Mouse (Mus musculus): ENCODE measurements around the gene Olfr872. TPM values are rescaled to one million over a fixed set of nuclear protein-coding genes. Genes with fewer than 3 reads are reported as not detected.
"Not testable (repeated sequence)": the region's sequence is repeated elsewhere in the genome, so short reads cannot be mapped to it uniquely, and the experiment has no call there.

The Olfr872 gene
- not detected in 2 replicates for total RNA-seq (2014; fragmentation: Nextera tagmentation)
- not detected in 2 replicates for total RNA-seq (2017)

DNA sequence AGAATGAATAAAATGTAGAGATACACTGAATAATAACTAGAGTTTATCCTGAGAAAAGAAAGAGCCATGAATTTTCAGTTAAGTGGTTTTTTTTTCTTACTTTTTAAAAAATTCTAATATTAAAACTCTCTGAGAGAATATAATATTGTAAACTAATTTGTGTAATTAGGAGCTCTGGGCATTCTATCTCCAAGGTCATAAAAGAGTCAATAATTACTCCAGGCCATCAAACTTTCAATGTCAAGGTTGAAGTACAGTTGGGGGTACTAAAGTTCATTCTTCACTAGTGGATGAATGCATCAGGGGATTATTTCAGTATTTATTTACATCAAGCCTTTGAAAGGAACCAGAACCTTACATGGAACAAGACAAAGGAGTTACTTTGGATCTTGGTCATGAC, at the start of gene Olfr872:
TSS of gene Olfr872 (plus strand) at position 301 of the 400 bp plus-strand sequence.
- no peak for ATAC-seq (replicated peaks; ENCODE audit: low FRiP score, low TSS enrichment, poor library complexity, severe bottlenecking)

DNA sequence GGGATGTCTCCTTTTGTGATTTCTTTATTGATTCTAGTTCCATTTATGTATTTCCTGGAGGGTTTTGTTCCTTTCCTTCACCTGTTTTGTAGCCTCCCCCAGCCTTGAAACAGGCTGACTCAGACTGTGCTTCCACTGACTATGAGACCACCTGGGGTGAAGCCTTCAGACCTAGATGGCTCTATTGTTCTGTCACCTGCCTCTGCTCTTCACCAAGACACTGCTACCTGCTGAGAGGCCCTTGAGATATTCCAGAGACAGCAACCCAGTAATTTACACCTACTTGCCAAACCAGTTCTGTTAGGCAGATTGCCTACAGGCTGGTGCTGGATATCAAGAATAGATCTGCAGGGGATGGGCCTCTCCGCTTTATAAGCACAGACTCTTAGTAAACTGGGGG, 34.8 kb upstream of the Olfr872 start:
- no peak for ATAC-seq (replicated peaks; ENCODE audit: low FRiP score, low TSS enrichment, poor library complexity, severe bottlenecking)

DNA sequence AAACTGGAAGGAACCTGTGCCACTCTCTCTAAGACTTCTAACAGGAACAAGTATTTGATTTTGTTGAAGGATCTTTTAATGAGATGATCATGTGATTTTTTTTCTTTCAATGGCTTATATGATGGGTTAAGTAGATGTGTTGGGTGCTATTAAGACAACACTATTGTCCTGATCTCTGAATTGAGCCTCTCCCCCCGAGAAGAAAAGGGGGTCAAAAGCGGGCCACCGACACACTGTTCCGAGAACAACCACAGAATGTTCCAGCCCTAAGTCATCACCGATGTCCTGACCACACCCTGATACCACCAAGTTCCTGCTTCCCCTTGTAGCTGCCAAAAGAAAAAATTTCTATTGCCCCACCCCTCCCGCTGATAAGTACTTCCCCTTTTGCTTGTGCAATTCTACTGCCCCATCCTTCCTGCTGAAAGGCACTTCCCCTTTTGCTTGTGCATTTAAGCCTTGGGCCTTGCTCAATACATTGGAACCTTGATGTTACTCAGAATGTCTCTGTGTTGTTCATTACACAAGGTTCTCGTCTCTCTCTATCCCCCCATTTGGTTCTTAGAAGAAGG, 33.4 kb upstream of the Olfr872 start:
- ATAC-seq (replicated peaks; ENCODE audit: low FRiP score, low TSS enrichment, poor library complexity, severe bottlenecking) = not testable (repeated sequence)

DNA sequence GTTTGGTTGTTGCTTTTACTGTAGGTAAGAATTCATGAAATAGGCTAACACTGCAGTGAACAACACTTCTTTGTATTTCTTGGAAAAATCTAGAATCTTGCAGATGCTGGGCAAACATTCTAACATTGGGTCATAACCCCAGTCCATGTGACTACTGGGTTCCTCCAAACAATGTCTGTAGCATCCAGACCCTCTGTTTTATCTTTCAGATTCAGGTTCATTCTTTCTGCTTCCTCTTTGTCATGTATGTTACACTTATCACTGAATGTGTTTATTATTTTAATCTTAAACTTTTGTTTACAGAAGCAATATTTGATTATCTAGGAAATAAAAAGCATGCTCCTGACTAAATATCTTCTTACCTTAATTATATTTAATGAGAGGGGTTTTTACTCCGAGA, 26.1 kb upstream of the Olfr872 start:
- no peak for ATAC-seq (replicated peaks; ENCODE audit: low FRiP score, low TSS enrichment, poor library complexity, severe bottlenecking)

DNA sequence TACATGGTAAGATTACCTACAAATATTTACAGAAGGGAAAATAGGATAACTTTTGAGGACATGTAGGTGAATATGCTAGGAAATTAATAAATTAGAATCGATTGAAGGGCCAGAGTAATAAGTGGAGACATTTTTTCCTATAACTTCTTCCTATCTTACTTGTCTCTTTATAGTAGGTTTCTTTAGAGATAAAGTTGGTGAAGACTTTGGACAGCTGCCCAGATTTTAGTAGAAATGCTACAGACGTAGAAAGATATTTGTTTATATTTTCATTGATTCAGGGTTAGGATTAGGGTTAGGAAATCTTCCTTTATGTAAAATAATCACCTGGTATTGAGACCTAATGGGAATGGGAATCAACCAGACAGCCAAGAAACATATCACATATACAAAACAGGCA, 25.4 kb upstream of the Olfr872 start:
- no peak for ATAC-seq (replicated peaks; ENCODE audit: low FRiP score, low TSS enrichment, poor library complexity, severe bottlenecking)

DNA sequence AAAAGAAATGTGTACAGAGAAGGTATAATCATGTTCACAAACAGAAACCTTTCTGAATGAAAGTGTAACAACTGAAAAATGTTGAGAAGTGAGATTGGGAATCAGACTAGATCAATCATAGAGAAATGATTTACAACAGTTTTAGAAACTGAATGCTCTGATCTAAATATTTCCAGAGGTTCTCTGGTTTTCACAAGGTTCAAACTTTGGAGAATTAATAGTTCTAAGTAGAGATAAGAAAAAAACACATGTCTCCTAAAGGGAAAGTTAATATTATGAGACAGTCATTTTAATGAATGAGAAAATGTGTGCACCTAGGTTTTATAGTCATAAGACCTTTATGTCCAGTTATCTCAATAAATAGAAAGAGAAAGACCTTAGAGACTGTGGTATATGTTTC, 25.0 kb upstream of the Olfr872 start, which contains the start of gene Olfr871:
TSS of gene Olfr871 (plus strand) at position 301 of the 400 bp plus-strand sequence.
- ATAC-seq (replicated peaks; ENCODE audit: low FRiP score, low TSS enrichment, poor library complexity, severe bottlenecking) = no peak

DNA sequence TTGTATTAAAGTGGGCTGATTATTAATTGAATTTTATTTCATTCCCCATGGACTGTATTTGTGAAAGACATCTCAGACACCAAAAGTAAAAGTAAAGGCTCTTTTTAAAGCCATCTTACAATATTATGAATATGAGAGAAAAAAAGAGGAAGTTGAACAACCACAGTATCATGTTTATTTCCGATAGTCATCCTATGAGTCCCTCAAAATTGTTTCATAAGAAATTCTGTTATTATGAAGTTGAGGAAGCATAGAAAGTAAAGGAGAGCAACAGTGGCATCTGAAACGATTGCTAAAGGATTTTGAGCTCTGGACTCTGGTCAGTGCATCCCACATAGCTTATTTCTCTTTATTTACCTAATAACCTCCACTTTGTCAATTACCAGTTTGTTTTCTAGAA, 459 bp downstream of the Olfr872 start:
- ATAC-seq (replicated peaks; ENCODE audit: low FRiP score, low TSS enrichment, poor library complexity, severe bottlenecking) = no peak

DNA sequence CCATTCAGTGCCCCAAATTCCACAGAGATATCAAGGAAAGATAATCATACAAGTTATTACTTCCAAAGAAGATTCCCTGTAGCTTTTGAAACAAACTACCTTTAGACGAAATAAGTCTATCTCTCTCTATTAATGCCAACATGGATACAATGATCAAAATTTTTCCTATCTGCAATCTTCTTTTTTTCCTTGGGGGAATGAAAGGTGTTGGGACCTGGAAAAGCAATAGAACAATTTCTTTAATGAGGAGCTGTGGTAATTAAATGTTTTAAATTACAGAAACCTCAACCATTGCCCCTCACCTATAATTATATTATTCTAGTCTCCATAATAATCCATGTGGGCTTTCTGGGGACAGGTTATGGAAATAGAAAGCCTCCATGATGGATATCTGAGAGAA, 45.1 kb downstream of the Olfr872 start, which contains the start of gene Olfr39:
TSS of gene Olfr39 (plus strand) at position 301 of the 400 bp plus-strand sequence.
- no peak for ATAC-seq (replicated peaks; ENCODE audit: low FRiP score, low TSS enrichment, poor library complexity, severe bottlenecking)

DNA sequence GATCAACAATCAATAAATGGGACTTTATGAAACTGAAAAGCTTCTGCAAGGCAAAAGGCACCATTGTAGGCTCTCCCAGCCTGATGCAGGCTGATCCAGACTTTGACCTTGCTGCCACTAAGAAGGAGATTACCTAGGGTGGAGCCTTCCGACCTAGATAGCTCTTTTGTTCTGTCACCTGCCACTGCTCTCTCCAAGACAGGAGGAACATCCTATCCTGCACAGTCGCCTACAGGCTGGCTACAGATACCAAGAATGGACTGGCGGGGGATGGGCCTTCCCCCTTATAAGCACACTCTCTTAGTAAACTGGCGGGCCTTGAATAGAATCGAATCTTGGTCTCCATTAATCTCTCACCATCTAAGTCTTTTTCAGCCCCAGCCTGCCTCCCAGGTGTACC, 58.6 kb downstream of the Olfr872 start:
- ATAC-seq (replicated peaks; ENCODE audit: low FRiP score, low TSS enrichment, poor library complexity, severe bottlenecking) = not testable (repeated sequence)

DNA sequence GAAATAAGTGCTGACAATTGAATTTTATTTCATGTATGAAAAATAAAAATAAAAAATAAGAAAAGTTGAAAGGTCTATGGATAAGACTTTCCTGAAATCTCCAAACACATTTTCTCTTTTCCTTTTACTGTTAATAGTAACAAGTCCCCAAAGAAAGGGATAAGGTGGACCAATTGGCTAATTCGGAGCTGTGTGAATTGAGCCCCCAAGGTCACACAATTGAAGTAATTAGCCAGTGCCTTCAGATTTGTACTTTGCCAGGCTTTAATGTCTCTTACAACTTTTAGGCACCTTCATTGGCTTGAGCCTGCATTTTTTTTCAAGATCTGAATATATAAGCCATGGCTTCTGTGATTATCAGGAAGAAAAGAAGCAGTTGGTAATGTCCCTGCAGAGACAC, 61.3 kb downstream of the Olfr872 start, which contains the start of gene Olfr873:
TSS of gene Olfr873 (plus strand) at position 301 of the 400 bp plus-strand sequence.
- no peak for ATAC-seq (replicated peaks; ENCODE audit: low FRiP score, low TSS enrichment, poor library complexity, severe bottlenecking)

Other genes starting within 250 kb of the Olfr872 start
- not detected in 2 replicates for gene Olfr866, start 209.1 kb upstream of the Olfr872 start, total RNA-seq (2014; fragmentation: Nextera tagmentation)
- not detected in 2 replicates for gene Olfr866, start 209.1 kb upstream of the Olfr872 start, total RNA-seq (2017)
- gene Olfr867, start 179.6 kb upstream of the Olfr872 start, total RNA-seq (2014; fragmentation: Nextera tagmentation) = not detected in 2 replicates
- not detected in 2 replicates for gene Olfr867, start 179.6 kb upstream of the Olfr872 start, total RNA-seq (2017)
- gene Olfr868, start 138.5 kb upstream of the Olfr872 start, total RNA-seq (2014; fragmentation: Nextera tagmentation) = not detected in 2 replicates
- not detected in 2 replicates for gene Olfr868, start 138.5 kb upstream of the Olfr872 start, total RNA-seq (2017)
- gene Olfr869, start 108.1 kb upstream of the Olfr872 start, total RNA-seq (2014; fragmentation: Nextera tagmentation) = not detected in 2 replicates
- gene Olfr869, start 108.1 kb upstream of the Olfr872 start, total RNA-seq (2017) = not detected in 2 replicates
- not detected in 2 replicates for gene Olfr870, start 63.1 kb upstream of the Olfr872 start, total RNA-seq (2014; fragmentation: Nextera tagmentation)
- not detected in 2 replicates for gene Olfr870, start 63.1 kb upstream of the Olfr872 start, total RNA-seq (2017)
- not detected in 2 replicates for gene Olfr871, start 24.9 kb upstream of the Olfr872 start, total RNA-seq (2014; fragmentation: Nextera tagmentation)
- not detected in 2 replicates for gene Olfr871, start 24.9 kb upstream of the Olfr872 start, total RNA-seq (2017)
- not detected in 2 replicates for gene Olfr39, start 45.2 kb downstream of the Olfr872 start, total RNA-seq (2014; fragmentation: Nextera tagmentation)
- gene Olfr39, start 45.2 kb downstream of the Olfr872 start, total RNA-seq (2017) = not detected in 2 replicates
- gene Olfr873, start 61.4 kb downstream of the Olfr872 start, total RNA-seq (2014; fragmentation: Nextera tagmentation) = not detected in 2 replicates
- gene Olfr873, start 61.4 kb downstream of the Olfr872 start, total RNA-seq (2017) = not detected in 2 replicates
- not detected in 2 replicates for gene Olfr18, start 99.0 kb downstream of the Olfr872 start, total RNA-seq (2014; fragmentation: Nextera tagmentation)
- gene Olfr18, start 99.0 kb downstream of the Olfr872 start, total RNA-seq (2017) = not detected in 2 replicates
- gene Zfp560, start 148.1 kb downstream of the Olfr872 start, total RNA-seq (2014; fragmentation: Nextera tagmentation) = 18.6 and 26.9 TPM in 2 replicates
- 1.9 and 8.2 TPM in 2 replicates for gene Zfp560, start 148.1 kb downstream of the Olfr872 start, total RNA-seq (2017)
- gene Zfp26, start 223.0 kb downstream of the Olfr872 start, total RNA-seq (2014; fragmentation: Nextera tagmentation) = 27.8 and 32.3 TPM in 2 replicates
- gene Zfp26, start 223.0 kb downstream of the Olfr872 start, total RNA-seq (2017) = 22.3 and 35.1 TPM in 2 replicates